ENCODE assay signal across 9 mouse cellular contexts in the genomic region with DNA sequence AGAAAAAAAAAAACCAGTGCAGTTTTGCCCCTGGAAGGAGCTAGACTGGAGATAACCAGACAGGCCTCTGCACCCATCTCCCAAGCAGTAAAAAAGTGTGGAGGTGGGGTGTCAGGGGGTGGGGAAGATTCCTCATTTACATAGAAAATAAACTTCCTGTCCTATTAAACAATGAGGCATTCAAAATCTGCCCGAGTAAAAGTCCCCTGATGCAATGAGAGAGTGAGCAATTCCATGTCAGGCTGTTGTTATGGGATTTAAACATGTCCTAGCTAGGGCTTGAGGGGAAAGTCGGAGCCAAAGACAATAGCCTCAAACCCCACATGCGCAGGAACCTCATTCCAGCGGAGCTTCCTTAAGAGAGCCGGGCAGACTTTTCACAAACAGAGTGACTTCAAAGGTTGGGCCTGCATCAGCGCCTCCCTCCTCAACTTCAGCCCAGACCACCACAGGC. TPM values are rescaled to one million over a fixed set of nuclear protein-coding genes. Genes with fewer than 3 reads are reported as not detected.
DNase-seq lines count a peak whose midpoint lies in the region; ATAC-seq and TF ChIP-seq lines count a peak whose summit lies in the region.
"Had no signal": no experiment of that assay in that cellular context is flagged by ENCODE, and none has a peak within 500 bp of the region (broad histone marks: within the 10 kb centered on the region; RNA-seq: fewer than 3 reads in every experiment).

No protein-coding gene starts in this region.

- no peak for TF ChIP-seq CTCF in forebrain, postnatal 0 days (IDR thresholded peaks at IDR 0.05; ENCODE audit: low read depth)
- no peak for TF ChIP-seq CTCF in midbrain, postnatal 0 days (IDR thresholded peaks at IDR 0.05)
- no peak for TF ChIP-seq CTCF in stomach, postnatal 0 days (IDR thresholded peaks at IDR 0.05; ENCODE audit: low read depth)

- ATAC-seq in forebrain, postnatal 0 days: no peak
- no peak for ATAC-seq in midbrain, embryonic 12.5 days (ENCODE audit: low FRiP score, low read depth)
- ATAC-seq in midbrain, postnatal 0 days (ENCODE audit: low FRiP score): no peak
- no peak; the same call in 1 of the 2 replicates for ATAC-seq in stomach, postnatal 0 days (ENCODE audit: low FRiP score, low TSS enrichment)

- no peak for TF ChIP-seq EP300 in stomach, postnatal 0 days (optimal IDR thresholded peaks at IDR 0.05)

- H3K36me3 ChIP-seq in forebrain, embryonic 10.5 days (replicated peaks): no peaks in the 10 kb centered on the region
- H3K36me3 ChIP-seq in forebrain, postnatal 0 days (ENCODE audit: insufficient read depth): no peaks in the 10 kb centered on the region
- no peaks in the 10 kb centered on the region for H3K36me3 ChIP-seq in midbrain, embryonic 12.5 days
- no peaks in the 10 kb centered on the region for H3K36me3 ChIP-seq in midbrain, postnatal 0 days (ENCODE audit: insufficient read depth, low read length)
- H3K36me3 ChIP-seq in stomach, postnatal 0 days (ENCODE audit: control insufficient read depth, insufficient read depth, low read length): no peaks in the 10 kb centered on the region

- peaks cover 29% of the 10 kb centered on the region for H3K4me1 ChIP-seq in forebrain, embryonic 10.5 days
- no peaks in the 10 kb centered on the region for H3K4me1 ChIP-seq in forebrain, postnatal 0 days (ENCODE audit: insufficient read depth)
- peaks cover 15% of the 10 kb centered on the region; the same call in 1 of the 2 replicates for H3K4me1 ChIP-seq in midbrain, embryonic 12.5 days
- no peaks in the 10 kb centered on the region for H3K4me1 ChIP-seq in midbrain, postnatal 0 days (ENCODE audit: insufficient read depth, low read length)
- no peaks in the 10 kb centered on the region; the same call in 1 of the 2 replicates for H3K4me1 ChIP-seq in stomach, postnatal 0 days (replicated peaks; ENCODE audit: control insufficient read depth, insufficient read depth)

- no peaks in the 10 kb centered on the region for H3K9me3 ChIP-seq in forebrain, embryonic 10.5 days
- no peaks in the 10 kb centered on the region for H3K9me3 ChIP-seq in forebrain, postnatal 0 days (ENCODE audit: low read length)
- no peaks in the 10 kb centered on the region for H3K9me3 ChIP-seq in midbrain, embryonic 12.5 days
- H3K9me3 ChIP-seq in midbrain, postnatal 0 days (ENCODE audit: low read length): no peaks in the 10 kb centered on the region
- no peaks in the 10 kb centered on the region for H3K9me3 ChIP-seq in stomach, postnatal 0 days (ENCODE audit: control insufficient read depth, low read length)

- H3K4me3 ChIP-seq in forebrain, embryonic 10.5 days: peak overlapping the region; percentile 28
- H3K4me3 ChIP-seq in forebrain, postnatal 0 days (ENCODE audit: low read depth, low read length): no peak overlapping the region
- H3K4me3 ChIP-seq in midbrain, embryonic 12.5 days: no peak overlapping the region
- H3K4me3 ChIP-seq in midbrain, postnatal 0 days (ENCODE audit: low read depth, low read length): no peak overlapping the region
- H3K4me3 ChIP-seq in stomach, postnatal 0 days (ENCODE audit: low read depth, low read length): no peak overlapping the region

- H3K27me3 ChIP-seq in forebrain, embryonic 10.5 days (ENCODE audit: poor library complexity, severe bottlenecking): peaks cover 70% of the 10 kb centered on the region
- H3K27me3 ChIP-seq in forebrain, postnatal 0 days (ENCODE audit: insufficient read depth, low read length): no peaks in the 10 kb centered on the region
- H3K27me3 ChIP-seq in midbrain, embryonic 12.5 days: peaks cover 12% of the 10 kb centered on the region
- no peaks in the 10 kb centered on the region for H3K27me3 ChIP-seq in midbrain, postnatal 0 days (ENCODE audit: insufficient read depth, low read length)
- no peaks in the 10 kb centered on the region for H3K27me3 ChIP-seq in stomach, postnatal 0 days (ENCODE audit: control insufficient read depth, insufficient read depth, low read length)

- no peak overlapping the region for H3K9ac ChIP-seq in forebrain, postnatal 0 days
- no peak overlapping the region for H3K9ac ChIP-seq in midbrain, embryonic 12.5 days (replicated peaks)
- no peak overlapping the region for H3K9ac ChIP-seq in midbrain, postnatal 0 days (replicated peaks; ENCODE audit: low read length, poor library complexity, severe bottlenecking)
- no peak overlapping the region; the same call in 1 of the 2 replicates for H3K9ac ChIP-seq in stomach, postnatal 0 days (ENCODE audit: low read length)

- no peak for DNase-seq in forebrain, embryonic 10.5 days (ENCODE audit: extremely low spot score, low spot score)
- DNase-seq in forebrain, postnatal 0 days: no peak
- DNase-seq in midbrain, postnatal 0 days (ENCODE audit: low spot score): no peak
- DNase-seq in heart, postnatal 4 days: peak; percentile 41
- no peak for DNase-seq in stomach, postnatal 0 days (ENCODE audit: low spot score)
- DNase-seq in cerebellum, postnatal 4 days (ENCODE audit: low spot score in 2 of 2): no peak
- no peak for DNase-seq in left cerebral cortex, adult 9 months (ENCODE audit: low spot score in 2 of 2)

- WGBS in forebrain, embryonic 10.5 days: 16% methylated on average over 6 of the region's 6 CpGs
- 21% methylated on average over 6 of the region's 6 CpGs for WGBS in forebrain, postnatal 0 days
- 12% methylated on average over 6 of the region's 6 CpGs for WGBS in midbrain, embryonic 12.5 days
- 21% methylated on average over 6 of the region's 6 CpGs for WGBS in midbrain, postnatal 0 days
- WGBS in stomach, postnatal 0 days: 17% methylated on average over 6 of the region's 6 CpGs

- no peak overlapping the region for H3K4me2 ChIP-seq in forebrain, postnatal 0 days (ENCODE audit: low read depth)
- 0 out of 2 replicates have a peak overlapping the region, but pooled peaks have one; percentile 21 for H3K4me2 ChIP-seq in midbrain, embryonic 12.5 days (replicated peaks)
- no peak overlapping the region for H3K4me2 ChIP-seq in midbrain, postnatal 0 days (ENCODE audit: low read depth, low read length, poor library complexity, severe bottlenecking)
- H3K4me2 ChIP-seq in stomach, postnatal 0 days (replicated peaks; ENCODE audit: low read depth): no peak overlapping the region

- peak overlapping the region; percentile 82 for H3K27ac ChIP-seq in forebrain, embryonic 10.5 days
- no peak overlapping the region for H3K27ac ChIP-seq in forebrain, postnatal 0 days (ENCODE audit: low read depth, low read length)
- no peak overlapping the region for H3K27ac ChIP-seq in midbrain, embryonic 12.5 days (replicated peaks)
- H3K27ac ChIP-seq in midbrain, postnatal 0 days (ENCODE audit: low read depth, low read length): no peak overlapping the region
- H3K27ac ChIP-seq in stomach, postnatal 0 days (replicated peaks): peak overlapping the region; percentile 63
- H3K27ac ChIP-seq: macrophage had no signal

RNA-seq across cellular contexts. Expression of gene Lif, which starts 50.7 kb away (rescaled TPM):
- 0.11 TPM in 1 of 2 replicates, not detected in the other for polyA plus RNA-seq in forebrain, embryonic 10.5 days (2016; fragmentation: Nextera tagmentation; extraction: Ambion mirVana)
- 0.08 and 0.43 TPM in 2 replicates for total RNA-seq in forebrain, postnatal 0 days (2014; rRNA removed)
- 0.05 and 0.22 TPM in 2 replicates for polyA plus RNA-seq in forebrain, postnatal 0 days (2015; fragmentation: Nextera tagmentation; extraction: Ambion mirVana)
- polyA plus RNA-seq in midbrain, embryonic 12.5 days (2016; fragmentation: Nextera tagmentation; extraction: Ambion mirVana): 0.05 TPM in 1 of 2 replicates, not detected in the other
- total RNA-seq in midbrain, postnatal 0 days (2014; rRNA removed): 0.05 TPM in 2 replicates
- polyA plus RNA-seq in midbrain, postnatal 0 days (2015; fragmentation: Nextera tagmentation; extraction: Ambion mirVana): 0.05 TPM in 1 of 2 replicates, not detected in the other
- 1 to 10 TPM; 1.8 to 2.0 TPM for total RNA-seq in heart, postnatal 4 days (2021)
- polyA plus RNA-seq in stomach, postnatal 0 days (2015; fragmentation: Nextera tagmentation; extraction: Ambion mirVana): 0.61 and 1.1 TPM in 2 replicates

Comparison
In these comparisons a context has a peak if more than half of its experiments do, and no peak if none do; other contexts are left out.
1. H3K27ac ChIP-seq: peak in forebrain, embryonic 10.5 days (single experiment) and stomach, postnatal 0 days (single experiment); none in forebrain, postnatal 0 days (single experiment), midbrain, embryonic 12.5 days (single experiment) and midbrain, postnatal 0 days (single experiment).